Mouse (Mus musculus) bone marrow macrophage, adult 2 months (primary cell): ENCODE results near the gene Ccdc15.

ENCODE experiments used
- CTCF ChIP-seq: IDR thresholded peaks from 2 replicates; pipeline ENCODE4 v1.5.1; 2012; ENCODE audit warnings: low read depth, mild to moderate bottlenecking, low read length, moderate library complexity
- POLR2A ChIP-seq: IDR thresholded peaks from 2 replicates; pipeline ENCODE4 v1.6.1; 2012; ENCODE audit warnings: mild to moderate bottlenecking, low read depth, low read length, borderline replicate concordance

- TF ChIP-seq CTCF, result peak; percentile 33; the same call in 1 of the 2 replicates
- no peak for TF ChIP-seq POLR2A
These were observed 92.4 kb downstream of the Ccdc15 start for GRCm38 (mm10) chr9:37255889-37256225.
